In genomic region chr2:94144520-94145145, GRCm38 (mm10) we compare ENCODE assay signal across 28 mouse cellular contexts. TPM values are rescaled to one million over a fixed set of nuclear protein-coding genes. Genes with fewer than 3 reads are reported as not detected.
DNase-seq lines count a peak whose midpoint lies in the region; ATAC-seq and TF ChIP-seq lines count a peak whose summit lies in the region.
"Had no signal": no experiment of that assay in that cellular context is flagged by ENCODE, and none has a peak within 500 bp of the region (broad histone marks: within the 10 kb centered on the region; RNA-seq: fewer than 3 reads in every experiment).

No protein-coding gene starts in this region.

- H3K27me3 ChIP-seq in intestine, postnatal 0 days (replicated peaks; ENCODE audit: control insufficient read depth, insufficient read depth, low read length): no peaks in the 10 kb centered on the region
- H3K27me3 ChIP-seq in intestine, embryonic 16.5 days (replicated peaks; ENCODE audit: control insufficient read depth, insufficient read depth, low read length): no peaks in the 10 kb centered on the region
- H3K27me3 ChIP-seq in liver, embryonic 15.5 days: no peaks in the 10 kb centered on the region
- H3K27me3 ChIP-seq: embryonic facial prominence, embryonic 15.5 days; forebrain, embryonic 12.5 days; kidney, embryonic 15.5 days; limb, embryonic 12.5 days; midbrain, embryonic 12.5 days; Patski; stomach, embryonic 15.5 days had no signal

- no peaks in the 10 kb centered on the region for H3K9me3 ChIP-seq in intestine, postnatal 0 days (ENCODE audit: control insufficient read depth)
- no peaks in the 10 kb centered on the region for H3K9me3 ChIP-seq in intestine, embryonic 16.5 days (ENCODE audit: control insufficient read depth, low read length)
- H3K9me3 ChIP-seq in liver, embryonic 15.5 days (replicated peaks): no peaks in the 10 kb centered on the region
- H3K9me3 ChIP-seq: embryonic facial prominence, embryonic 10.5 days; embryonic facial prominence, embryonic 15.5 days; forebrain, embryonic 12.5 days; kidney, embryonic 15.5 days; limb, embryonic 12.5 days; midbrain, embryonic 12.5 days; stomach, embryonic 15.5 days had no signal

- no peaks in the 10 kb centered on the region for H3K36me3 ChIP-seq in intestine, postnatal 0 days (ENCODE audit: control insufficient read depth, insufficient read depth)
- H3K36me3 ChIP-seq in intestine, embryonic 16.5 days (ENCODE audit: control insufficient read depth, insufficient read depth, low read length): no peaks in the 10 kb centered on the region
- no peaks in the 10 kb centered on the region for H3K36me3 ChIP-seq in liver, embryonic 15.5 days (replicated peaks)
- H3K36me3 ChIP-seq: embryonic facial prominence, embryonic 10.5 days; embryonic facial prominence, embryonic 15.5 days; forebrain, embryonic 12.5 days; kidney, embryonic 15.5 days; limb, embryonic 12.5 days; midbrain, embryonic 12.5 days; stomach, embryonic 15.5 days had no signal

- no peak for TF ChIP-seq CTCF in intestine, postnatal 0 days (IDR thresholded peaks at IDR 0.05; ENCODE audit: low read depth)
- TF ChIP-seq CTCF in bone marrow macrophage, adult 2 months (IDR thresholded peaks at IDR 0.05; ENCODE audit: low read depth, low read length): no peak

- DNase-seq in urinary bladder, postnatal 10 days (ENCODE audit: low spot score): no peak
- DNase-seq in spleen, postnatal 36 days (ENCODE audit: low spot score in 2 of 2): no peak
- DNase-seq: adrenal gland, postnatal 25 days; cerebellum, adult 2 months; cerebellum, postnatal 25 days; forebrain, postnatal 0 days; kidney, adult 18-20 months; kidney, postnatal 36 days; lung, adult 2 months; lung, postnatal 10 days; right cerebral cortex, postnatal 14 days; thymus, postnatal 14 days had no signal

- no peak overlapping the region for H3K9ac ChIP-seq in intestine, postnatal 0 days (ENCODE audit: low read depth, low read length)
- H3K9ac ChIP-seq in intestine, embryonic 16.5 days (ENCODE audit: low read depth, low read length): no peak overlapping the region
- no peak overlapping the region for H3K9ac ChIP-seq in liver, embryonic 15.5 days
- H3K9ac ChIP-seq: embryonic facial prominence, embryonic 15.5 days; forebrain, embryonic 12.5 days; forebrain, postnatal 0 days; hindbrain, embryonic 14.5 days; kidney, embryonic 15.5 days; limb, embryonic 12.5 days; midbrain, embryonic 12.5 days; stomach, embryonic 15.5 days had no signal

- no peak for TF ChIP-seq POLR2A in bone marrow macrophage, adult 2 months (IDR thresholded peaks at IDR 0.05; ENCODE audit: borderline replicate concordance, low read depth, low read length)

- ATAC-seq in intestine, postnatal 0 days: 0 out of 2 replicates have a peak, but pooled peaks have one; percentile 64
- no peak for ATAC-seq in intestine, embryonic 16.5 days
- no peak for ATAC-seq in liver, embryonic 15.5 days (ENCODE audit: insufficient read depth)
- ATAC-seq in megakaryocyte progenitor cell, adult 5-6 weeks (replicated peaks; ENCODE audit: poor library complexity): peak; percentile 31; the same call in 1 of the 2 replicates
- ATAC-seq: forebrain, postnatal 0 days; Patski had no signal

- no peaks in the 10 kb centered on the region for H3K4me1 ChIP-seq in intestine, postnatal 0 days (replicated peaks; ENCODE audit: control insufficient read depth, insufficient read depth, low read length)
- peaks cover 7% of the 10 kb centered on the region; the same call in 1 of the 2 replicates for H3K4me1 ChIP-seq in intestine, embryonic 16.5 days (ENCODE audit: control insufficient read depth, insufficient read depth, low read length)
- peaks cover 44% of the 10 kb centered on the region for H3K4me1 ChIP-seq in bone marrow macrophage, adult 2 months (ENCODE audit: control insufficient read depth, insufficient read depth, low read length)
- H3K4me1 ChIP-seq in liver, embryonic 15.5 days (replicated peaks): no peaks in the 10 kb centered on the region; the same call in 1 of the 2 replicates
- H3K4me1 ChIP-seq: embryonic facial prominence, embryonic 10.5 days; embryonic facial prominence, embryonic 15.5 days; forebrain, embryonic 12.5 days; kidney, embryonic 15.5 days; midbrain, embryonic 12.5 days; stomach, embryonic 15.5 days had no signal

- H3K4me2 ChIP-seq in intestine, postnatal 0 days (replicated peaks; ENCODE audit: low read depth): 0 out of 2 replicates have a peak overlapping the region, but pooled peaks have one; percentile 9
- no peak overlapping the region for H3K4me2 ChIP-seq in intestine, embryonic 16.5 days (ENCODE audit: low read depth, low read length)
- H3K4me2 ChIP-seq in liver, embryonic 15.5 days: no peak overlapping the region
- H3K4me2 ChIP-seq: embryonic facial prominence, embryonic 15.5 days; forebrain, embryonic 12.5 days; hindbrain, embryonic 14.5 days; kidney, embryonic 15.5 days; limb, embryonic 12.5 days; midbrain, embryonic 12.5 days; stomach, embryonic 15.5 days had no signal

- no peak overlapping the region for H3K4me3 ChIP-seq in intestine, postnatal 0 days (ENCODE audit: low read depth, low read length)
- H3K4me3 ChIP-seq in intestine, embryonic 16.5 days (ENCODE audit: low read length): no peak overlapping the region
- peak overlapping the region; percentile 46 for H3K4me3 ChIP-seq in bone marrow macrophage, adult 2 months (ENCODE audit: insufficient read depth, low read length)
- no peak overlapping the region for H3K4me3 ChIP-seq in liver, embryonic 15.5 days (replicated peaks)
- H3K4me3 ChIP-seq: embryonic facial prominence, embryonic 10.5 days; embryonic facial prominence, embryonic 15.5 days; forebrain, embryonic 12.5 days; kidney, embryonic 15.5 days; layer of hippocampus, adult 2 months; left cerebral cortex, adult 2 months; limb, embryonic 12.5 days; midbrain, embryonic 12.5 days; stomach, embryonic 15.5 days had no signal

- peak overlapping the region; percentile 63 for H3K27ac ChIP-seq in intestine, postnatal 0 days (ENCODE audit: low read depth, low read length)
- H3K27ac ChIP-seq in intestine, embryonic 16.5 days (ENCODE audit: low read length): no peak overlapping the region; the same call in 1 of the 2 replicates
- H3K27ac ChIP-seq in bone marrow macrophage, adult 2 months (ENCODE audit: insufficient read depth, low read depth, low read length): peak overlapping the region; percentile 93
- 0 out of 2 replicates have a peak overlapping the region, but pooled peaks have one; percentile 31 for H3K27ac ChIP-seq in liver, embryonic 15.5 days (replicated peaks)
- H3K27ac ChIP-seq: embryonic facial prominence, embryonic 10.5 days; embryonic facial prominence, embryonic 15.5 days; forebrain, embryonic 12.5 days; hindbrain, embryonic 14.5 days; kidney, embryonic 15.5 days; layer of hippocampus, adult 2 months; left cerebral cortex, adult 2 months; limb, embryonic 12.5 days; midbrain, embryonic 12.5 days; stomach, embryonic 15.5 days had no signal

- 50% methylated on average over 7 of the region's 7 CpGs for WGBS in intestine, postnatal 0 days
- WGBS in intestine, embryonic 16.5 days: 68% methylated on average over 7 of the region's 7 CpGs
- WGBS in liver, embryonic 15.5 days (ENCODE audit: insufficient replicate concordance): 62% methylated on average over 7 of the region's 7 CpGs

RNA-seq across cellular contexts. Expression of gene Hsd17b12, which starts 13.1 kb away (rescaled TPM):
- polyA plus RNA-seq in intestine, postnatal 0 days (2015; fragmentation: Nextera tagmentation; extraction: Ambion mirVana): 93.9 and 95.4 TPM in 2 replicates
- polyA plus RNA-seq in intestine, embryonic 16.5 days (2015; fragmentation: Nextera tagmentation; extraction: Ambion mirVana): 175 and 183 TPM in 2 replicates
- polyA plus RNA-seq in bone marrow macrophage, adult 2 months (2012; ENCODE audit: insufficient read depth, insufficient read length, missing spikeins): 79.8 and 84.2 TPM in 2 replicates
- 68.3 and 69.2 TPM in 2 replicates for polyA plus RNA-seq in liver, embryonic 15.5 days (2015; fragmentation: Nextera tagmentation; extraction: Ambion mirVana)
- total RNA-seq in megakaryocyte progenitor cell, adult 5-6 weeks (2015): 79.1 and 80.9 TPM in 2 replicates
- total RNA-seq in megakaryocyte progenitor cell, adult 5-6 weeks (2017): 108 and 119 TPM in 2 replicates

Comparison
In these comparisons a context has a peak if more than half of its experiments do, and no peak if none do; other contexts are left out.
1. ATAC-seq: peak in intestine, postnatal 0 days (single experiment) and megakaryocyte progenitor cell, adult 5-6 weeks (single experiment); none in intestine, embryonic 16.5 days (single experiment) and liver, embryonic 15.5 days (single experiment).